Mouse (Mus musculus) heart, postnatal 36 days (tissue): ENCODE measurements at regions not wholly inside any gene's neighbourhood (a gene's known extent, or its start where the extent isn't known, plus 50 kb on each side); places are given as distances from the start of the nearest gene placed in this dataset.

Source experiments
- DNase-seq, 2 experiments: peaks; one replicate each; pipeline ENCODE4 v3.0.0; 2021 to 2022
- intact Hi-C: fragments of 180-260 bp; cut with DNase I; formaldehyde crosslinking; loops from one replicate; pipeline ENCODE4 v1.15.1; 2025

DNA sequence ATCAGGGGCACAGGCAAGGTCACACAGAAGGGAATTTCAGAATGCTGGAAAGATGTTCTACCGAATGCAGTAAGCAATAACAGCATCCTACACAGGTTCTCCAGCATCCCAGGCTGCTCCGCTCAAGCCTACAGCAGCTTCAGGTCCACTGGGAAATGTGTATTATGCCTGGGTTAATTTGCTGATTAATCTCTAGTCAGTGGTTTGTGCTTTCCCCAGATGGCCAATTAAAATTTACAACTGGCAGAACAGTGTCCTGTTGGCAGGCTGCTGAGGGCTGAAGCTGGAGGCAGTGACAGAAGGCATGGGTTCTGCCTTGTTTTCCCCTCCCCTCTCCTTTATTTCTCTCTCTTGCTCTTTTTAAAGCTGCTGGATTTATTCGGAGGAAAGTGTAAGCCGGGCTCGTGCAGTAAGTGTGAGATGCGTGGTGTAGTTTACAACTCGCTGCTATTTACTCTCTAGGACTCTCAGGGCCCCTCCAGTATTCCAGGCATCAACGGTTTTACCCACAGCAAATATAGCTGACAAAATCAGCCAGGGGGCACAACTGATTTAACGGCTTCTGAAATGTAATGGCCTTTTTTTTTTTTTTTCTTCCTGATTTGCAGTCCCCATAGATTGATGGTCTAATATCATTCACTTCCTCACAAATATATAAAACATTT is 360.4 kb downstream of the Gpd2 start:
- no peak for DNase-seq
- intact Hi-C loops, result no loop called here

DNA sequence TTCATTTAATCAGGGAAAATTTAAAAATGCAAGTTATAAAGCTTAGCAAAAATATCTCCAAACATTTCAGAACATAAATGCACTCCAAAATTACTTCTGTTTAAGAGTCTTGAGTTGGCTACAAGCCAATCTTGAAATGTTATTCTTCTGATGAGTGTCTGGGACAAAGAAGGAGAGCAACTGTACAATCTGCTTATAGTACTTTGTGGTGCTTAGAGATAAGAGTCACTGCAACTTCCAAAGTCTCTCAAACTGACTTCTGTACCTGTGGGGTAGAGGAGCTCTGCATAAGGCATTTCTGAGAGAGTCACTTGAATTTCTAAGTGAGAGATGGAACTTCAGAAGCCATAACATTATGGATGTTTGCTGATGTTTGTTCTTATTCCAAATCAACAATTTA is 374.2 kb downstream of the Gpd2 start:
- no peak for DNase-seq
- intact Hi-C loops, result no loop called here

DNA sequence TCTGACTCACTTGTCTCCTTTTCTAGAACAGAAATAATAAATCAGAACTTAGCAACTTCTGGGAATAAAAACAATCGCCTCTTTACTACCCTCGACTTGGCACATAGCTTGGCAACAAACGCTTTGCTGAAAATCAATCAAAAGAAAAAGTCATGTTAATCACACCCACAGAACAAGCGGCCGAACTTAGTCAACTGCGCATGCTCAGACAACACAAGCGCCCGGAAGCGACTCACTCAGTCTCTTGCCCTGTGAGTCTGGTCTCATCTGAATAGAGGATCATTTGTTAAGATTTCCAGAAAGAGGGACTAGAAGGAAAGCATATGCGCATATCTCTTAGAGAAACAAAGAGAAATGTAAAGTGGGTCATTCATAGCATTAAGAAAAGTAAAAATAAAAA is 375.8 kb downstream of the Gpd2 start:
- DNase-seq, result no peak
- intact Hi-C loops, result no loop called here

DNA sequence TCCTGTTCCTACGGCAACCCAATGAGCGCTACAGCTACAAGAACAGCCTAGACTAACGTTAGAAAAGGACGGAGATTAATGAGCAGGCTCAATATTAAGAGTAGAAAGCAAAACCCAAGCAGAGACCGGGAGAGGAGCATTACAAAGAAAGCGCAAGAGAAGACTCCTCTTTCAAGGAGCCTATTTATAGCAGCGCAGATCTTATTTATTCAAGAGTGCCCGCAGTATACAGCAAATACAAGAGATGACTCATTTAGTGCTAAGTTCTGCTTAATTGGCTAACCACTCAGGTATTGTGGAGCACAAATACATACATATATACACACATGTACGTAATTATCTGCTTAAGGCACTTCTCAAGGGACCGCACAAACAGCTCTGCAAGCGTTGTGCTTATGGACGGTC is 377.2 kb downstream of the Gpd2 start:
- intact Hi-C loops, result no loop called here
- DNase-seq, result no peak

DNA sequence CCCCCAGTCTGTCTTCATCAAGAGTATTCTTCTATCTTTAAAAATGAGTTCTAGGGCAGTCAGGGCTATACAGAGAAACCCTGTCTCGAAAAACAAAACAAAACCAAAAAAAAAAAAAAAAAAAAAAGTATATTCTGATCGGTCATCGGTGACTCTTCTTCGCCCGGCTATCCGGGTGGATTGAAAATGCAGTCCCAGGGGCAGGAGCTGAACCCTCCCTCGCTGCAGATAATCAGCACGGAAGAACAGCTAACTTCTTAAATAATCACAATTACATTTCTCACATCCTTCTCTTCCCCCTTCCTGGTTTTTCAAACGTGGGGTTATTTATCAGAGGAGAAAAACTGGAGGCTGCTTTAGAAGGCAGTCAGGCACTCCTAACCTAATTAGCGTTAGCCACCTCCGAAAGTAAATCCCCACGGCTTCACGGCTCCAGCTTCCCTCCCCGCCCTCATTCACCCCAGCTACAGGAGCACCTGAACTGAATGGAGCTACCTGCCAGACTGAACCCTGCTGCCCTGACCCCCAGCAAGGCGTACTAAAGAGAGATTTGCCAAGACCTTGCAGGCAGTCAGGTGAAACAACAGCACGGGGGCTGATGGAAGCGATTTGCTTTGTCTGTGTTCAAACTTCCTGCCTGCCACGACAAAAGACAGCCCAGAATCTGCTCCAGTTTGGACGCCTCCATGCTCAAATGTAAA is 379.2 kb downstream of the Gpd2 start:
- intact Hi-C loops, result no loop called here
- DNase-seq, result no peak

DNA sequence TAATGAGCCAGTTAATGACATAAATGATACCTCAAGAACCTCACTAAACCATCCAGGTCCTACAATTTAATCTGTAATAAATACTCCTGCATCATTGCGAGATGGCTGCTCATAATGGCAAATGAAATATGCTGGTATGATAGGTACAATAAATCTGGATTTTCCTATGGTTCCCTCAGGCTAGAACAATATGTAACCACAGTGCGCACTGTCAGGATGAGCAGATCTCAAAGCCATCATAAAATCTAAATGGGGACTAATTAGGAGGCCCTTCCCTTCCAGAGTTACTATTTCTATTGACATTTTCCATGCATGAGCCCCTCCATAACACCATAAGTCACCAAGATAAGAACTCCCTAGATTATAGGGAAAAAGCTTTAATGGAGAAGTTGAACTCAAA is 379.8 kb downstream of the Gpd2 start:
- no peak for DNase-seq
- intact Hi-C loops, result no loop called here

DNA sequence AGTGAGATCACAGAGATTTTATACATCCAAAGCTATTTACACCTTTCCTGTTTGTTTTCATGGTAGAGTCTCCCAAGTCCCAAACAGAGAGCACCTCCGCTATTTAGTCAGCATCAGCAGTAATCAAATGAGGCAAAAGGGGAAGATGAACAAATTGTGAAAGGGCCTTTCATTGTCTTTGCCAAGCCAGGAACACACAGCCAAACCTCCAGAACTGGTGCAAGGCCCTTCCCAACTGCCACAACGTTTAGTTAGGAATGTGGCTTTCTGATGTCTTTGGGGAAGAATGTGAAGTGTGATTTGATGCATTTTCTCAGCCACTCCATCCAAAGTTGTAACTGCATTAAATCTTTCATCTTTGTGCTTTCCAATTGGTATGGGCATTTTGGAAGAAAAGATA is 353.6 kb upstream of the Galnt5 start:
- intact Hi-C loops, result no loop called here
- DNase-seq, result no peak

DNA sequence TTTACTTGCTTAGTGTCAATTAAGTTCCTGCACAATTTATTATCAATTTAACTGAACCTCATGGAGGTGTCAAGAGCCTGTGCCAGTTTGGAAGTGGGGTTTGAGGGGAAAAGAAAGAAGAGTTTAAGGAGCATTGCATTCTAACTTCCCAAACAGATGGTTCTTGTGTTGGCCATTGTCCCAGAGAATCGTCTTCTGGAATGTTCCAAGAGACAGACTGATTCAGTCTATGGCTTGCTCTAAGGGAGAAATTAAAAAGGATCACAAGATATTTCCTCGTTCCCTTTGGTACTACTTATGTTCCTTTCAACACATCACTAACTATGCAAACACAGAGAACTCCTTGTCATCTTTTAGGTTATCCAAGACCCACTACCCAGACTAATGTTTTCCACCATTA is 353.1 kb upstream of the Galnt5 start:
- no peak for DNase-seq
- intact Hi-C loops, result no loop called here

DNA sequence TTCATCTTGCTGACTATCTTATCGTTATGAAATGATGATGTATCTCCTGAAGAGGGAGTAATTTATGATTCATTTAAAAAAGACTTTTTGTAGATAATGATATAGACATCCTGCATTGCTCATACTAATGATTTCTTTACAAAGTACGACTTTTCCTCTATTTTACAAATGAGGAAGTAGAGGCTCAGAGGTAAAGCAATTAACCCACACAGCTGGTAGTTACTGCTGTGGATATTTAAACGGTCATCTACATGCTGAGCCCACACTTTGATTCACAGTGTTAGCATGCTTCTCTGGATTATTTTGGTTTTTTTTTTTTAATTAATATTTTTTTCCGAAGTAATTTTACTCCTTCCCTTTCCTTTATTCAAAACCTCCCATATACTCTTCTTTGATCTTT is 348.7 kb upstream of the Galnt5 start:
- DNase-seq, result no peak
- intact Hi-C loops, result no loop called here

DNA sequence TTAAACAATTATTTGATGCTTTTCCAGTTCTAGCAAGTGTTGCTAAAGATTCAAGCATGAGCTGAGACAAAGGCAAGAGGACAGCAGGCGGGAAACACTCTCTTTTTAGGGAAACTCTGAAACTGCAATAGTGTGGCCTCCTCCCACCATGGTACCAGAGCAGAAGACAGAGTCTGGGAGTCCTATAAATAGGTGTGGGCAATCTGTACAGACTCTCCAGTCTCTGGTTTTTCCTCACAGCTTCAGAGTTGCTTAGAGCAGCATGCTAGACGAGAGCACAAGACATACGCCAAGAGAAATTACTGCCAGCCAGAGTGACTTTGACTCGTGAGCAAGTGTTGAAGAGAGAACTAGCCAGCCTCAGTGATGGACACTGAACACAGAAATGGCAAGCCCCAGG is 340.3 kb upstream of the Galnt5 start:
- intact Hi-C loops, result no loop called here
- DNase-seq, result no peak

DNA sequence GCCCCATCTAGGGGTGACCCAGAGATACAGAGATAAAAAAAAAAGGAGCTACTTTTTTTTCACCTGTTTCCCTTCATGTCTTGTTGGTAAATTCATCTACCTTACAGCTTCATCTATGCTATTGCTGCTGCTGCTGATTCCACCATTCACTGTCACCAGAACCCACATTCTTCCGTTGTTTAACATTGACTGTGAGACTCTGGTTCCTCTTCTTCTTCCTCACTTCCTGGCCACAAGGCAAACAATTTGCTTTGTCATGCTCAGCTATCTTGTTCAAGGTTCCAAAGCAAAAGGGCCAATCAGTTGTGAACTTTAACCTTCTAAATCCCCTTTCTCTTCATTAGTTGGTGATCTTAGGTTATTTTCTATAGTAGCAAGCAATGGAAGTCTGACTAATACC is 335.8 kb upstream of the Galnt5 start:
- intact Hi-C loops, result no loop called here
- no peak for DNase-seq

DNA sequence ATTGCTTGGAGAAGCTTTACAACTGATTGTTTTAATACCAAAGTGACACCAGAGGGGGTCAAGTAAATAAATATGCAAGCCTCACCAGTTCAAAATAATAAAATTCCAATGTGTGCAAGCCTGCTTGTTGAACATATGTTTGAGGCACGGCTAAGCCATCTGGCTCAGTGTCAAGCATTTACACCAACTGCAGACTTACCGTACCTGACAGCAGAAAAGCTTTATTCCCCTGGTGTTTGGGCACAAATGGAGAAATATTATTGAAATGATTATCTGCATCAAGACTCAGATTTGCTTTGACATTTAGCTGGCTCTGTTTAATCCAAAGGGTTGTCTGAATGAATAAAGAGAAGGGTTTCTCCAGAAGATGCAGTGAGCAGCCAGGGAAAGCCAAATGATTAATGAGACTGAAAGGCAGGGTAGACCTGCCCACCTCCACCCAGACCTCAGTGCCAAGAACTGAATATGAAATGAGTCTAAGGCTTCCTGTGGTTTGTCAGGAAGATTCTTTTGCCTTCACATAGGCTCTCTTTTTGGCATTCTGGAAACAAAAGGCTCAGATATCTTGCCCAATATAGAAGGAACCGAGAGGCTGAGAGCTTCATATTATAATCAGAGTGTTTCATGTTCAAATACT is 325.6 kb upstream of the Galnt5 start:
- DNase-seq, result no peak
- intact Hi-C loops, result no loop called here

DNA sequence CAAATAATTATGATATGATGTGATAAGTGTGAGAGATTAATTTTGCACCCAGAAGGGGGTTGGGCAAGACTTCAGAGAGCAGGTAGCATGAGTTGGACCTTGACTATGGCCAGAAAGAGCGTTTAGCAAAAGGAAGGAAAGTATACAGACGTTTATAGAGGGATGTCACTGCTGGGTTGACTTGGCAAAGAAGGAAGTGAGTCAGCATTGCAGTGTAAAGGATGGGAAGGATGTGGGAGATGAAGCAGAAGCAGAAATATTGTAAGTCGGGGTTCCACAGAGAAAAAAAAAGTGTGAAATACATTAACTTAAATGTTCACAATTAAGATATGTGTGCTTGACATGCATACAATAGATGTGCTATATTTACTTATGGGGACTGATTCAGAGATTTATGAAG is 307.8 kb upstream of the Galnt5 start:
- no peak for DNase-seq
- intact Hi-C loops, result no loop called here

DNA sequence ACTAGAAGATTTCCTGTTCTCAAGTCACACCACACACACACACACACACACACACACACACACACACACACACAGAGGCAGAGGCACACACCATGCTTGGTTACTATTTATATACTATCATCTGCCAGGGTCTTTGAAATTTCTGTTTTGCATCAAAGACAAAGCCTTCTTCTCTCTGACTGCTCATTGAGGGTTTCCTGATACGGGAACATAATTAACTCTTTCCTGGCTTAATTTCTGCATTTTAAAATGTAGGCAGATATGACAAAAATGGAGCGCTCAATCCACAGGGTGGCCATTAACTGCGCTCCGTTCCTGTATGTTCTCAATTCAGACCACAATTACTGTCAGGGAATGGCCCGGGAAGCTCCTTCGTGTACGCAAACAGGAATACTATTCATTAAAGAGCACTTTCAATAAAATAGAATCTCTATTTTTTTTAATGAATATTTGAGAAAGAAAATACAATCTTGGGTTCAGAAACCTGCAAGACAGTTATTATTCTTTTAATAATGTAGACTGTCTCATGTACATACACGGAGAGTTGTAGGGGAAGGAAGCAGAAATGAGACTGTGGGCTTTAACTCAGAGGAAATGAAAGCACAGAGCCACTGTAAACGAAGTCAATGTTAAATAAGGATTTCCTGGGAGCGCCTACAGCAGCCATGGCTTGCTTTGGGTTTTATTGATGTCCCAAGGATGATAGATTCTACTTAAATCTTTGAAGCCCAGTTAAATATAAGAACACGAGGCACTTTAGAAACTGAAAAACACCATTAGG is 300.5 kb upstream of the Galnt5 start:
- intact Hi-C loops, result loop anchor here (5.0 kb wide), 1 partner anchor 1580 kb away; no protein-coding TSS in a partner anchor
- no peak for DNase-seq

DNA sequence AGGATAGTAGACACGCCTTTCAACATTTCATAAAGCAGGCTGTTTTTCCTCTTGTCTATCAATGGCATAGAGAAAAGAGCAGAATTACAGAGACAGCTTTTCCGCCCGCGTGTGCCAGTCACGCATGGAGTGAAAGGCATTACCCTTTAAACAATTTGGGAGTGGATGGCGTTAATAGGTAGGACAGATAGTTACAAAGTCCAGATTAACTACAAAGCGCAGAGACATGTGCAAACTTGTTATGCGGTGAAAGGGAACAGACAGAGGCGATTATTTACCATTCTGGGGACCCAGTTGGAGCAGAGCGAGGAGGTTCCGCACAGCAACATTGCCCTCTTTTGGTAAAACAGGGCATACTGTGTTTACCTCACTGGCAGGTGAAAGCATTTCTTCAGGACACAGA is 299.0 kb upstream of the Galnt5 start:
- intact Hi-C loops, result loop anchor here (5.0 kb wide), 1 partner anchor 1581 kb away; no protein-coding TSS in a partner anchor
- peak in 1 of 2 experiments; percentile 8 for DNase-seq

DNA sequence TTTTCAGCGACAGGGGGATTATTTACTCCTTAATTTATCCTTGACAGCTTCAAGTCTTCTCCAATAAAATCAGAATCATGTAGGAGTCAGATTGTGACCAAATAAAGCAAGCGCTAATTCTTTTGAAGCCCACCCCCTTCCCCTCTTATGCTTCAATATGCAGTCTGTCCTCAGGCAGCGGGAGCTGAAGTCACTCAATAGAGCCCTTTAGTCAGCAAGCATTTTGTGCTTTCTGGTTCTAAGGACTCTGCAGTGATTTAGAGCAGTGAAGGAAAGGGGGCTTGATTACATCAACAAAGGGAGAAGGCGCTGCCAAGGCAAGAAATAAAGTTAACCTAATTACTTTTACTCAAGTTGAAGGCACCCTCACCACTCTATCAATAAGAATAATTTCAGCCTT is 298.5 kb upstream of the Galnt5 start:
- intact Hi-C loops, result loop anchor here (5.0 kb wide), 1 partner anchor 1582 kb away; no protein-coding TSS in a partner anchor
- DNase-seq, result no peak

DNA sequence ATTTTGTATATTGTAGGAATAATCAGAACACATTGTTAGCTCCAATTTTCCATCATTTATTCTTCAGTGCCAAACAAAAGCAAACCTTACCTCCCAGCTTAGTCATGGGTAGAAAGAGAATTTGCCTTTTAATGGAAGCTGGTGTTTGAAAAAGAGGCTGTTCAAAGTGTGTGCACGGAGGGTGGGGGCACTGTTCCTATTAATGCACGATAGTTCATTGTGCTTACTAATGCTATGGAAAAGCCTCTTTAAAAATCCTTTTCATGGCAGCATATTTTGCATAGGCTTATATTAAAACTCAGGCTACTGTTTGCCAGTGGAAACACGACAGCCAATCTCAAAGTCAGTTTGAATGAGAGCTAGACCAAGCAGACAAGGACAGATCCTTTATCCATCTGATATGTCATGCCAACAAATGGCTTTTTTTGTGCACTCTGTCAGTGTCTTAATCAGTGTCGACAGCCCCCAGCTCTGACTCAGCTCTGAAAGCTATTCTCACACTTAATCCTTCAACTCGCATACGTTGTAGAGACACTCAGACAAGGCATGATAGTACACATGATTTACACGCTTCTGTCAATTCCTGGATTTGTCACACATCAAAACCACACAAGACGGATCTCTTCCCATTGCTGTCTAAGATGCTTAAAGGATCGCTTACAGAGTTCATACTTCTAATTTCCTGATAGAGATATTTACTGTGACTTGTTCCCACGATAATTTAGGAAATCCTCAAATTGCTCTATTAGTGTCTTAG is 280.8 kb upstream of the Galnt5 start:
- no peak for DNase-seq
- intact Hi-C loops, result no loop called here
